Mouse (Mus musculus): Measurements from ENCODE around the gene Hist1h3b.
"Not testable (repeated sequence)": the region's sequence is repeated elsewhere in the genome, so short reads cannot be mapped to it uniquely, and the experiment has no call there.

Hist1h3b gene

DNA sequence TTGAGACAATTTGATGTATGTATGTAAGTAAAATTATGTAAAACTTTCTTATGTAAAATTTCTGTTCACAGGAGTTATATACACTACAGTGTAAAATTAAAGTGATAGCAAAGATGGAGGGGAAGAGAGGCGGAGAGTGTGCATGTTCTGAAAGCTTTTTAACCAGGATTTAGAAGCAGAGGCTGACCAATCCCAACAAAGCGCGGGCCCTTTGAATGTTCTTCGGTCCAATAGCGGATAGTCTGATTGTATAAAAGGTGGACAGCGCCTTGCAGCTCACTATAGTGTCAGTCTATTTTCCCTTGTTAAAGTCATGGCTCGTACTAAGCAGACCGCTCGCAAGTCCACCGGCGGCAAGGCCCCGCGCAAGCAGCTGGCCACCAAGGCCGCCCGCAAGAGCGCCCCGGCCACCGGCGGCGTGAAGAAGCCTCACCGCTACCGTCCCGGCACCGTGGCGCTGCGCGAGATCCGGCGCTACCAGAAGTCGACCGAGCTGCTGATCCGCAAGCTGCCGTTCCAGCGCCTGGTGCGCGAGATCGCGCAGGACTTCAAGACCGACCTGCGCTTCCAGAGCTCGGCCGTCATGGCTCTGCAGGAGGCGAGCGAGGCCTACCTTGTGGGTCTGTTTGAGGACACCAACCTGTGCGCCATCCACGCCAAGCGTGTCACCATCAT is at the start of gene Hist1h3b:
Hist1h3b (plus strand) TSS at position 201 of the 675 bp plus-strand sequence.
- in situ Hi-C loops (cut with MseI, MboI): not testable (repeated sequence)

DNA sequence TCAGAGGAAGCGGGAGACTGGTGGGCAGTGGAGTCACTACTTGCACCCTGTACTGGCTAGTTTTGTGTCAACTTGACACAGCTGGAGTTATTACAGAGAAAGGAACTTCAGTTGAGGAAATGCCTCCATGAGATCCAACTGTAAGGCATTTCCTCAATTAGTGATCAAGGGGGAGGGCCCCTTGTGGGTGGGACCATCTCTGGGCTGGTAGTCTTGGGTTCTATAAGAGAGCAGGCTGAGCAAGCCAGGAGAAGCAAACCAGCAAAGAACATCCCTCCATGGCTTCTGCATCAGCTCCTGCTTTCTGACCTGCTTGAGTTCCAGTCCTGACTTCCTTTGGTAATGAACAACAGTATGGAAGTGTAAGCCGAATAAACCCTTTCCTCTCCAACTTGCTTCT is 49.3 kb upstream of the Hist1h3b start:
- in situ Hi-C loops (cut with MseI, MboI): loop anchor here in 1 of 2 experiments (5.0 kb wide), 1 partner anchor 34 kb away; the partner anchor contains the start of gene Hist1h1c

DNA sequence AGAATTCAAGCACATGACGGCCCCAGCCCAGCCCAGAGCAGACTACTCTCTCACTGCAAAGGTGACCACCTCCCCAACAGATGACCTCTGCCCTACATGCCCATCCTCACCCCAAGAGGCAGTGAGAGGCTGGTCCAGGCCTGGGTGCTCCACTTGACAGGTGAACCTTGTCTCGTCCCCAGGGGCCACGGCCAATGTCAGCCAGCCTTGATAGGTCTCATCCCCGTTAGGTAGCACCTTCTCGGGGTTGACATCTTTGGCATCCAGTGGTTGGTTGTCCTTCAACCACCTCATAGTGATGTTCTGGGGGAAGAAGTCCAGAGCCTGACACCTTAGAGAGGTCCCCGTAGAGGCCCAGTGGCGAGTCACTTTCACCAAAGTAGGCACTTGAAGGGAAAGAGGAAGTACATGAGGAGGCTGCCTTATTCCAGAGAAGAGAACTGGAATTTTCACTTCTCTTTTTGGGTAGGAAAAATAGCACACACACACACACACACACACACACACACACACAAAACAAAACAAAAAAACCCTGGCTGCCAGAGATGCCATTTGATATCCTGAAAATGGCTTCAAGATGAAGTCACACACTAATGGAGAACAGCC is 46.2 kb upstream of the Hist1h3b start:
- in situ Hi-C loops (cut with MseI, MboI): no loop called here

DNA sequence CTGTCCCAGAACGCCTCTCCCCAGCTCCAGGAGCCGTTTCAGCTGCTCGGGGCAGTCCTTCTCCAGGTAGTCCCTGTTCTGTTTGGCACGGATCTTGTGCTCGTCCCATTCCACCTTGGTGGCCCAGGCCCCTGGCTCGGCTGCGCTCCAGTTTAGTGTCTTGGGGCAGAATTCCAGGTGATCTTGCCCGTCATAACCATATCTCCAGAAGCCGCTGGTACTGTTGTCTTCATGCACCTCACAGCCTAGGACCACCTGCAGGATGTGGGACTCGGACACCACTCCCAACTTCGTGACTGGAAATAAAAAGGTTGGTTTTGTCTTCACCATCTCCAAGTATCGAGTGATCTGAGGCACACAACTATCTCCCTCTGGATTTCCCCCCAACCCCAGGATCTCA is 45.3 kb upstream of the Hist1h3b start:
- in situ Hi-C loops (cut with MseI, MboI): no loop called here

DNA sequence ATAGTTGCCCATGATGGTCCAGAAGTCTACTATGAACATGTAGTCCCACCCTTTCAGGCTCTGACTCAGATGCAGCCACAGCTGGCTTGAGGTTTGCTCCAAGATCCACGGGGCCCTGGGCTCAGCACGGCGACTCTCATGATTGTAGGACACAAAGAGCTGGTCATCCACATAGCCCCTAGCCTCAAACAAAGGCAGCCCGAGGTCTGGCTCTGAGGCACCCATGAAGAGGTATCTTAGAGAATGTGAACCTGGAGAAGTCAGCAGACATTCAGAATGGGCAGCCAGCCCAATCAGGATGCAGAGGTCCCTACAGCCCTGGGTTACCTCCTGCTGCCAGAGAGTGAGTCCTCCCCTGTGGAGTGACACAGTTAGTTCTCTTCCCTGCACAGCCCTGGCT is 44.0 kb upstream of the Hist1h3b start:
- in situ Hi-C loops (cut with MseI, MboI): no loop called here

DNA sequence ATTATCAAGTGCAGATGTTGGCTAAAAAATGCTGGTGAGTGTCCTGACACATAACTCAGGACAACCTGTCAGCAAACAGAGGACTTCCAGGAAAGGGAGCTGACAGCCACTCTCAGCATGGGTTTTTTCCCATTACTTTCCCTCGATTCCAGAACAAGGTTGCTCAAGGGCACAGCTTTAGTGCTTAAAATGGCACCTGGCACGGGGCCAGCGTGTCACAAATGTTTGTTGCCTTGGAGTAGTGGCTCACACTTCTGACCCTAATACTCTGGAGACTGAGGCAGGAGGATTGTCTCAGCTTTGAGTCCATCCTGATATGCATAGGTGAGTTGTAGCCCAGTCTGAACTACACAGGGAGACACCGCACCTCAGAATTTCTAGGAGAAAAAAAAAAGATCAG is 43.4 kb upstream of the Hist1h3b start:
- in situ Hi-C loops (cut with MseI, MboI): no loop called here

DNA sequence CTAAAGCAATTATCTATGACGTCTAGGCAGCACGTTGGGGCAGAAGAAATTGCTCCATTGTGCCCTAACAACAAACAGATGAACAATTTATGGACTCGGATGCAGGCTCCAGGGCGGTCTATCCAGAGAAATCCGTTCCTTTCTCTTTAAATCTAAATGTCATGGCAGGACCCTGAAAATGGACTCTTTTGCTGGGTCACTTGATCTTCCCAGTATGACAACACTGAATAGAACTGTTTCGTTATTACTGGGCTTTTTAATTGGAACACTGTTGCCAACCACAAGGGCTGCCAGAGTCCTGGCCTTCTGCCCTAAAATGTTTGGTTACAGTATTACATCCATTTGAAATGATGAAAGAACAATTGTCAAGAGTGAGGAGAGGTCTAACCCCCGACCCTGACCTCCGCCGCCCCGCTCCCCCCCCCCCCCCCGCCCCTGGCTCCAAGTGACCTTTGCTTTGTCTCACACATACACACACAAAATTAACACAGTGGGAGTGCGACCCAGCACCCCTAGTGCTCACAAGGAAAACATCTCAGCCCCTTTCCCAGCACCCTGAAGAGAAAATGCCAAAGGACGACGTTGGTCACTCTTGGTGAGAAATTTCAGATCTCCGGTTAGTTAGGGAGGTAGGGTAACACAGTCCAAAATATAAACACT is 42.2 kb upstream of the Hist1h3b start:
- in situ Hi-C loops (cut with MseI, MboI): no loop called here

DNA sequence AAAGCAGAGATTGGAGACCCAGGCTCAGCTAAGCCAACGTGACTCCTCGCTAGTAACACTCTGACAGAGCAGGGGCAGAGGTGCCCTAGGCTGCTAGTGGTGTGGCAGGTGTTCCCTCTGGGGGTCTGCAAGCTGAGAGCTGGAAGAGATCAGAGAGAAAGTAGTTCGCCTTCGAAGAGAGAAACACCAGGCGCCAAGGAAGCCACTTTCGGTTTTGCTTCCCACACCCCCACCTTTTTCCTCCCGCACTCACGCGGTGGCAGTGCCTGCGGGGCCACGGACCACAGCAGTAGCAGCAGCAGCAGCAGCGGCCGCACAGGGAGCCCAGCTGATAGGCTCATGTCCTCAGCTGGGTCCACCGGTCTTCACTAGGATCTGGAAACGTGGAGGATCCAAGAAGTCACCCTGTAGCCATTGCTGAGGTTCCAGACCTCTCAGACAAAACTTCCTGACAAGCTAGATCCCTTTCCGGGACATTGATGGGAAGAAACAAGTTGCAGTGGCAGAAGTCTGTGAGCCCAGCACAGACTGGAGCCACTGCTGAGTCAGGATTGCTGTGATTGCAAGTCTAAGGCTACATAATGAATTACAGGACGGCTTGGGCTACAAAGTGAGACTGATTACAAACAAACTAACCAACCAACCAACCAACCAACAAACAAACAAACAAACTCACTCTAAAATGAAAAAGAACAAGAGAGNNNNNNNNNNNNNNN is 41.5 kb upstream of the Hist1h3b start, which contains the start of gene Hfe:
Hfe (minus strand) TSS at position 481 of the 716 bp plus-strand sequence.
- in situ Hi-C loops (cut with MseI, MboI): no loop called here

DNA sequence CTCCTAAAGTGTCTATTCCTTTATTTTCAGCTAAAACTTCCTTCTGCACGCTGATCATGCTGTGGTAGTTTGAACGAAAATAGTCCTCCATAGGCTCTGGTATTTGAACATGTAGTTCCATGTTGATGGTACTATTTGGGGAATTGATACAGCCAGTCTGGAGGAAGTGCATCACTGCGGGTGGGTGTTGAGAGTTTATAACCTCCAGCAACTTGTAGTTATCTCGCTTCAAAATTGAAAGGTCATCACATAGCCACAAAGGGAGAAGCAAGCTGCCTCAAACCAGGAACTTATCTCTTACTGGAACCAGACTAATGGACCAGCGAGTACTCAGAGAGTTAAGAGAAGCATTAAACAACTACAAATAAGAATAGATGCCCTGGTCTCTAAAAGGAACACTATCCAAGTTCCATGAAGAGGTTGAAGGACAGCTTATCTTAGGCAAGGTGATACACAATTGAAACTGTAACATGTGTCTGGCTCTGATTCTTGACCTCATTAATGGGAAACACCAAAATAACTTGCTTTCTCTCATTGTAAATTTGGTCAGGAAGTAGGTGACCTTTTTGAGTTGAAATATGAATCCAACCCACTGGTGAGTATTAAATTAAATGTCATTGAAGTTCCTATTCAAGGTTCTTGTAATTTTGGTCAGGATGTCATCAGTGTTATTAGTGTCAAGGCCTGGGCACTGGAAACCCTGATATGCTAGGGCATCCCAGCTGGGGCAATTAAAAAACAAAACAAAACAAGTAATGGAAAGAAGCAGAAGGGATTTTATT is 35.6 kb upstream of the Hist1h3b start:
- in situ Hi-C loops (cut with MseI, MboI): no loop called here

DNA sequence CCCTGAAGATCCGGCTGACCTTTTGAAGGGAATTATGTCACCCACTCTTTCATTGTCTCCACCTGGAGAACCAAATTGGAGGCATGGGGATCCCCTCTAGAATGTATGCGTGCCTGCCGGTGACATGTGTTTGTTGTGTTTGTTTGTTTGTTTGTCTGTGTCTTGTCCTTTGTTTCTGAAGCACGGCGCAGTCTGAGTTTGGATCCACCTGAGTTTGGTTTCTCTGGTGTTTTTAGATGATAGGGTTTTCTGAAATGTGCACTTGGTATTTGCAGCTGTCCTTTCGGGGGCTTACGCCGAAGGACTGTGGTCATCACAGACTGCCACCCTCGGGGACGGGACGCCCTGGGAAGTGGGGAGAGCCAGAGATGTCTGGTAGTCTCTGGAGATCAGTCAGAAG is 34.9 kb upstream of the Hist1h3b start:
- in situ Hi-C loops (cut with MseI, MboI): no loop called here

DNA sequence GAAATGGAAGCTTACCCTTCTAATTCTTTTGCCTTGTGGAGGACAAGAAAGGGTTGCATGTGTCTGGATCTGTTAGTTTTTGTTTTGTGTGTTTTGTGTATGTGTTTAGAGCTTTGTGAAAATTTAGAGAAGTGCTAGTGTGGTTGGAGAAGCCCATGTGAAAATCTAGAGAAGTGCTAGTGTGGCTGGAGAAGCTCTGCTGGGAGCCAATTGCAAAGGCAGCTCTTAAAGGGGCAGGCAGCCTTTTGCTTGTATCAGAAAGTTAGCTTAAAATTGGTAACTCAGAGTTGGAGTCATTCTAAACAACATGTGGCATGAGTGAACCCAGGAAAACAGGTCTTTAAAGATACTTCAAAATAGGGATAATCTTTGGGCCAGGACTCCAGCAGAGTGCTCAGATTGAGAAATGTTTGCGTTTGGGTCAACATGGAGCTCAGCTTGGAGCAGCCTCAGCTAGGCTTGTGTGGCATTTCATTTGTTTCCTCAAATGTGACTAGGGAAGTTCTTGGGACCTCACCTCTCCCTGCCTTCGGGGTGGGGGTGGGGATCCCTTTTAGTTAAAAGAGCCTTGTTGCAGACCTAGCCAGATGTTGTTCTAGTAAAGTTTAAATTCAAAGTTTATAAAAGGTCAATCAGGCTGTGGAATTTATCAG is 34.3 kb upstream of the Hist1h3b start:
- in situ Hi-C loops (cut with MseI, MboI): not testable (repeated sequence)

DNA sequence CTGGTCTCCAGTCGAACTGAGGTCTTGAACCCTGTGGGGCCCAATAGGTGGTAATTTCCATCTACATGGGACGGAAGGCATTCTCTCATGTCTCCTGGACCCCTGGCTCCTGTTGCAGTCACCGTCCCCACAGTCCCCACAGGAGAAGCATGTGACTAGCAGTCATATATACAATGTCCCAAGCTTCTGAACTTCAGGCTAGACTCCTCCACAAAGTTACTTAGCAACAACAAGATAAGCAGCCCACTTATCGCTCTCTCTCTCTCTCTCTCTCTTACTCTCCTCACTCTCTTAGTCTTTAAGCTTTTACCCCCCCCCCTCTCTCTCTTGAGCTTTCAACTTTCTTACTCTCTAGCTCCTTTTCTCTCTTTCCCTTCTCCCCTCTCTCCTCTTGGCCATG is 27.8 kb upstream of the Hist1h3b start:
- in situ Hi-C loops (cut with MseI, MboI): no loop called here

DNA sequence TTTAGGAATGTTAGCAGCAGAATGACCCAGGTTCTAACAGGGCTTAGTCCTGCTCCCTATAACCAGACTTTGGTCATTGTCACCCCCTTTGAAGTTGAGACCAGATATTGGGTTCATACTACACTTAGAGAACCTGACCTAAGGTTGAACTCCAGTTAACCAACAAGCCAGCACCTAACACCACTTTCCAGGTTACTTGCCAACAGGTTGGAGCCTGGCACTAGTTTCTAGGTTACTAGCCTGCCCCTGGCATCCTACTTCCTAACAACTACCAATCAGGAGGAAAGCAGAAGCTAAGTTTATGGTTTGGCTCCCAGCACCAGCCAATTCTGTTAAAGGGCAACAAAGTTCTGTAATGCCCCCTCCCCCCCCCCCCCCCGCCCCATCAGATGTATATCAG is 26.9 kb upstream of the Hist1h3b start:
- in situ Hi-C loops (cut with MseI, MboI): no loop called here

DNA sequence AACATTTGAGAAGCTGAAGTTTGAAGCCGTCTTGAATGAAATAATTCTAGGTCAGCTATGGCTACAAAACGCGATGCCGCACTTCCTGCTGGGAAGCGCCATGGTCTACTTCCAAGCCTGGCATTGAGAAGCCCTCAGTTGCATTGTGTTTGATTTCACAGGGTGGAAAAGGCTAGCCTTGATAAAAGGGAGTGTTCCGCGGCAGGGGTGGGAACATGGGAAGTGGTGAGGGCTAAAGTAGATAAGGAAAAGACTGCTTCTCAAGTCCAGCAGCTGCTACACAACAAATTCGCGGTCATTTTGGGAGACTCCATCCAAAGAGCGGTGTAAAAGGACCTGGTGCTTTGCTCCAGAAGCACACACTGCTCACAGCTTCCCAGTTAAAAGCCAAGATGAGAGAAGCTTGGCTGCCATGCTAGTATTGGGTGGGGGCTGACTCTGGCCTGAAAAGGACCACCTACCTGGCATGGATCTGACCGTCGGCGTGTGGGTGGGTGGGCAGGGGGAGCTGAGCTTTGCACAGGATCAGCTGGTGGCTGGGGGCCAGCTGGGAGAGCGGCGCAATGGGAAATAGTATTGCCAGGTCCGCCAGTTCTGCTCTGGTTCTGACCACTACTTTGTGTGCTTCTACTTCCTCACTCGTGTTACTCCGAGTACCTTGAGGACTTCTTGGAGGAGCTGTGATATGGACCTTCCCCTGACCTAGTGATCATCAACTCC is 23.4 kb upstream of the Hist1h3b start:
- in situ Hi-C loops (cut with MseI, MboI): no loop called here

DNA sequence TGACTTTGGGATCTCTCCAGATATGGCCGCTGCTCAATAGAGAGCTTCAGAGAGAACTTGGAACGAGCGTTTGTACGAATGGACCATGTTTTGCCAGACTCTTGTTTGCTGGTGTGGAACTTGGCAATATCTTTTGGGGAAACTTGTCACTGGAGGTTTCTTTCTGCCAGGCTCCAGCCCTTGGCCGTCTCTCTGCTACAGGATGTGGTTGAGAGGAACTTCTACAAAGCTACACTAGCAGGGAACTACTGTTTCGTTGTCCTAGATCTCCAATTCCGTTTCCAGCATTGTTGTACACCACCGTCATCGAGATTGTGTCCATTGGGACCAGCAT is 22.9 kb upstream of the Hist1h3b start:
- in situ Hi-C loops (cut with MseI, MboI): no loop called here

DNA sequence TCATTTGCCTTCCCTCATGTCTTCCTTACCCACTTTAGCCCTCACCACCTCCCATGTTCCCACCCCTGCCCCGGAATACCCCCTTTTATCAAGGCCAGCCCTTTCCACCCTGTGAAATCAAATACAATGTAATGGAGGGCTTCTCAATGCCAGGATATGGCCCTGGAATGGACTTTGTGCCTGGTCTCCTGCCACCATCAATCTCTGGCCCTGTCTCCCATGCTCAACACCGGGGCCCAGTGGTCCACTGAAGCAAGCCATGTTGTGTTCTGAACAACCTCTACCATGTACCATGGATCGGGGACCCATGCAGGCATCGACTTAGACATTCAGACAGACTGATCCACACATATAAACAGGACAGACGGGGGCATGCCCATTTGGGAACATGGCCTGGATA is 22.4 kb upstream of the Hist1h3b start:
- in situ Hi-C loops (cut with MseI, MboI): loop anchor here in 1 of 2 experiments (5.0 kb wide), 1 partner anchor 32 kb away; the partner anchor contains the start of genes Hist1h1t and Hist1h4c

DNA sequence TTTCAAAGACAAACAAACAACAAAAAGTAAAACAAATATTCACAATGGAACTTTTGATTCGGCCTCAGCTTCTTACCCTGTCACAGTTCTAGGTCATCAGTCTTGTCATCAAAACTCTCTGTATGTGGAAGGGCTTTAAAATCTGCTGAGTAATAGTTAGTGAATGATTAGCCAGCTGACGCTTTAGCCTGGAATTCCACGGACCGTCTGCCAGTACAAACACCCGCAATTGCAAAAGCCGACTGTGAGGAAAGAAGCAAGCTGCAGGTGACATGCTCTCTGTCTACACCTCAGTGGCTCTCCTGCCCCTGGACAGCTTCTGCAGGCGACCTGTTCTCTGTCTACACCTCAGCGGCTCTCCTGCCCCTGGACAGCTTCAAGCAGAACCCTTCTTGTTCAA is 21.6 kb upstream of the Hist1h3b start:
- in situ Hi-C loops (cut with MseI, MboI): loop anchor here in 1 of 2 experiments (5.0 kb wide), 1 partner anchor 33 kb away; the partner anchor contains the start of genes Hist1h1t and Hist1h4c

DNA sequence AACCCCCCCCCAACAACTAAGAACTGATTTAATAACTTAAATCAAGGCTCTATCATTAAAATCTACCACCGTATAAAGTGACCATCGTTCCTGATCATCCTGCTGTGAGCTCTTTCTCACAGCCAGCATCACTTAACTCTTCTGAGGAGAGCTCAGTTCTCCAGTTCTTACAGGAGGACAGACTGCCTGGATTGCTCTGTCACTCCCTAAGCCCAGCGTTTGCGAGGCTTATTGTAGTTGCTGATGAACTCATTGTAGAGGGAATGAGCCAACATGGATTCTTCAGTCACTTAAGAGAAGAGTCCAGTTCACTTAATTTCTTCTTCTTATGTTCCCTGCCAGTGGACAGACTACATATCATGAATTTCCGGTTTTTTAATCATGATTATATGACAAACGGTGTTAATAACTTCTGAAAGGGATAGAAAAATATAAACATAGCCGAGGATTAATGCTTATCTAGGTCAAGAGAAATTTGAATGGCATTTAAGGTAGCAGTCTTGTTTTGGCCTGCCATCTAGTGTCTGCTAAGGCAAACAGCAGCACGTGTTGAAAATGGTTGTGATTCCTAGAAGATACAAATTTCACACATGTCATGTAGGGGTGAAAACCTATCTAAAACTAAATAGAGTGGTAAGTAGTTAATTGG is 19.8 kb upstream of the Hist1h3b start:
- in situ Hi-C loops (cut with MseI, MboI): loop anchor here in 1 of 2 experiments (5.0 kb wide), 1 partner anchor 35 kb away; the partner anchor contains the start of genes Hist1h1t and Hist1h4c

DNA sequence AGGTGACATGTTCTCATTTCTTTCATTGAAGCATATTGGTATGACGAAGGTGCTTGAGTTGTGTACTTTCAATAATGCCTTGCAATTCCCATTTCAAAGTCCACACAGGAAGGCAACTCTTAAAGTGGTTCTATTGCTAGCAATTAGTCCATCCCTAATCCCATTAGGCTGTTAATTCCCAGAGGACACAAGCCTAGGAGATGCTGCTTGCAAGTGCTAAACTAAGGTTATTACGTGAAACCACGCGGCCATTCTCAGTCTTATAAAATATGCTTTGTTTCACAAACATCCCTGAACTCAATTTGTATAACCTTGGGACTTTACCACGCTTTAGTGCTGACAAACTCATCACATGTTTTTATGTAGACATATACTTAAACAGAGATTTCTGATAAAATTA is 15.0 kb upstream of the Hist1h3b start:
- in situ Hi-C loops (cut with MseI, MboI): loop anchor here in 1 of 2 experiments (5.0 kb wide), 1 partner anchor 35 kb away; no protein-coding TSS in a partner anchor
